Mouse (Mus musculus): Measurements from ENCODE around the gene Nat8l. TPM values are rescaled to one million over a fixed set of nuclear protein-coding genes. Genes with fewer than 3 reads are reported as not detected.

Nat8l gene
- polyA plus RNA-seq, 1 experiment from 2014 or later = 0.17 TPM

DNA sequence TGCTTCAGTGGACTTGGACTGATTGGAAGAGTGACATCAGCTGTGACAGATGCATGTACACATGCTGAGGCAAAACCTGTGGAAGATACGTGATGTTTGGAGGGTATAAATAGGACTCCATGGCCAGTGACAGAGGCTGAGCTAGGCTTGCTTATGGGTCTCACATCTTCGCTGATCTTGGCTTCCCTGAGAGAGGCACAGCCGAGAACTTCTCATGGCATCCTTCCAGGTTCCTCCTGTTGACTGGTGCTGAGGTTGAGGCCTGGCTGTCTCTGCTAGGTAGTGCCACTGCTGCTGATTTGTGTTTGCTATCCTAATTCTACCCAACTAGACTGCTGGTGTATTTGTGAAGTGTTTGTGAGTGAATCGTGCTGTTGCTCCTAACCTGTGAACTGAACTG lies 23.2 kb downstream of the Nat8l start:
- H3K9ac ChIP-seq (ENCODE audit: low read depth, low read length) = no peak overlapping the region
- 73% methylated on average over 4 of the region's 4 CpGs for WGBS (ENCODE audit: insufficient replicate concordance)
- H3K4me2 ChIP-seq = no peak overlapping the region
- H3K27me3 ChIP-seq (ENCODE audit: control insufficient read depth, insufficient read depth, low read length) = no peaks in the 10 kb centered on the region
- H3K9me3 ChIP-seq (replicated peaks; ENCODE audit: control insufficient read depth, low read length) = no peaks in the 10 kb centered on the region
- H3K36me3 ChIP-seq (ENCODE audit: control insufficient read depth, insufficient read depth, low read length) = no peaks in the 10 kb centered on the region
- no peak for ATAC-seq (replicated peaks; ENCODE audit: insufficient number of reproducible peaks, low FRiP score, low TSS enrichment)
- no peak overlapping the region for H3K27ac ChIP-seq (ENCODE audit: low read depth, low read length)
- H3K4me1 ChIP-seq (ENCODE audit: control insufficient read depth, insufficient read depth, low read length) = no peaks in the 10 kb centered on the region
- no peak overlapping the region for H3K4me3 ChIP-seq (ENCODE audit: low read depth, low read length)

DNA sequence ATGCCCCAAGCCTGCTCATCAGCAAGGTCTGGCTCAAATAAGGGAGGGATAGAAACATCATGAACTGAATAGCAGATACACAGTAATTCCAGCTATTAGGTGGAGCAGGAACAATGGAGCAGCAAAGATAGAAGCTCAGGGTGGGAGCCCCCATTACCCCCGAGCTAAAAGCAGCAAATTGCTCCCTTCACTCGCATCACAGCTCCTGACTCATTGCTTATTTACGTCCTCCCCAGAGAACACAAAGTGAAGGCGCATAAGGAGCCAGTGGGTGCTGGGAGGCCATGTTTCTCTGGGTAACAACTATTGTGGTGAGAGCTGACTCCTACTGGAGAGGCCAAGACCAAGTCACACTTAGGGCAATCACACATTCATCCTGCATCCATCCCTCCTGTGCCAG lies 34.3 kb downstream of the Nat8l start:
- no peaks in the 10 kb centered on the region for H3K9me3 ChIP-seq (replicated peaks; ENCODE audit: control insufficient read depth, low read length)
- no peak overlapping the region for H3K4me2 ChIP-seq
- no peak overlapping the region for H3K9ac ChIP-seq (ENCODE audit: low read depth, low read length)
- no peak overlapping the region for H3K4me3 ChIP-seq (ENCODE audit: low read depth, low read length)
- no peaks in the 10 kb centered on the region for H3K4me1 ChIP-seq (ENCODE audit: control insufficient read depth, insufficient read depth, low read length)
- no peaks in the 10 kb centered on the region for H3K27me3 ChIP-seq (ENCODE audit: control insufficient read depth, insufficient read depth, low read length)
- H3K36me3 ChIP-seq (ENCODE audit: control insufficient read depth, insufficient read depth, low read length) = no peaks in the 10 kb centered on the region
- H3K27ac ChIP-seq (ENCODE audit: low read depth, low read length) = no peak overlapping the region
- ATAC-seq (replicated peaks; ENCODE audit: insufficient number of reproducible peaks, low FRiP score, low TSS enrichment) = no peak
- WGBS (ENCODE audit: insufficient replicate concordance) = 64% methylated on average over 4 of the region's 4 CpGs

DNA sequence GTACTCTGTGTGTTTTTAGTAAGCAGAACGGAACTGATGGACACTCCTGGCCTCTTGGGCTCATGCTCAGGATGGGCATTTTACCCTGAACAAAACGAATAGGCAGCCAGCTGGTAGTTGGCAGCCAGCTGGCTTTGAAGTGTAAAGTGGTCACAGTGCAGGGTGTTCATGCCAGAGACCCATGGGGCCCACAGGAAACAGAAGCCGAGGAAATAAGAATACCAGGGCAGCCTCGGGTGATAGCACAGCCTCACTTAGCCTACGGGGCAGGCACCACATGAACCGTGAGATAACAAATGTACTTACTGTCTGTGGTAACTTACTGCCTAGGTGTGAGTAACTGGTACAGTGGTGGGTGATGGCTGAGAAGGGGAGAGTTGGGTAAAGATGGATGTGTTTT lies 35.2 kb downstream of the Nat8l start:
- no peak for ATAC-seq (replicated peaks; ENCODE audit: insufficient number of reproducible peaks, low FRiP score, low TSS enrichment)
- H3K27ac ChIP-seq (ENCODE audit: low read depth, low read length) = no peak overlapping the region
- H3K36me3 ChIP-seq (ENCODE audit: control insufficient read depth, insufficient read depth, low read length) = no peaks in the 10 kb centered on the region
- no peaks in the 10 kb centered on the region for H3K9me3 ChIP-seq (replicated peaks; ENCODE audit: control insufficient read depth, low read length)
- 58% methylated on average over 6 of the region's 6 CpGs for WGBS (ENCODE audit: insufficient replicate concordance)
- H3K4me1 ChIP-seq (ENCODE audit: control insufficient read depth, insufficient read depth, low read length) = no peaks in the 10 kb centered on the region
- no peaks in the 10 kb centered on the region for H3K27me3 ChIP-seq (ENCODE audit: control insufficient read depth, insufficient read depth, low read length)
- no peak overlapping the region for H3K4me3 ChIP-seq (ENCODE audit: low read depth, low read length)
- no peak overlapping the region for H3K4me2 ChIP-seq
- H3K9ac ChIP-seq (ENCODE audit: low read depth, low read length) = no peak overlapping the region

DNA sequence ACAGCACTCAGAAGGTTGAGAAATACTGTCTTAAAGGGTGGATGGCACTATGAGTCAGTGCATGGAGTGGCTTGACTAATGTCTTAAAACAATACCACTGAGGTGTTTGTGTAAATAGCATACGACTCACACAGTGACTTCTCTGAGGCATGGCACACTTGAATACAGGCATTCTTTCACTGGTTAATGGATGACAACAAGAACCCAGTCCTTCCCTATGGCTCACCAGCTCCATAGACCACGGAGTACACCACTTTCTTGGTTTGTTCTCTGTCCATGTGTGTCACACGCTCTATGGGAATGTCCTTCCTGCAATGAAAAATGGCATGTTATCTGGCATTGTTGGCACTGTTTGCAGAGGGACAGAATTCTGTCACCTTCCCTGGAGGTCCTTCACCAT lies 36.7 kb downstream of the Nat8l start:
- no peak overlapping the region for H3K9ac ChIP-seq (ENCODE audit: low read depth, low read length)
- no peaks in the 10 kb centered on the region for H3K4me1 ChIP-seq (ENCODE audit: control insufficient read depth, insufficient read depth, low read length)
- WGBS (ENCODE audit: insufficient replicate concordance) = 62% methylated on average over 3 of the region's 3 CpGs
- H3K27me3 ChIP-seq (ENCODE audit: control insufficient read depth, insufficient read depth, low read length) = no peaks in the 10 kb centered on the region
- no peaks in the 10 kb centered on the region for H3K36me3 ChIP-seq (ENCODE audit: control insufficient read depth, insufficient read depth, low read length)
- no peak overlapping the region for H3K27ac ChIP-seq (ENCODE audit: low read depth, low read length)
- H3K9me3 ChIP-seq (replicated peaks; ENCODE audit: control insufficient read depth, low read length) = no peaks in the 10 kb centered on the region
- H3K4me3 ChIP-seq (ENCODE audit: low read depth, low read length) = no peak overlapping the region
- ATAC-seq (replicated peaks; ENCODE audit: insufficient number of reproducible peaks, low FRiP score, low TSS enrichment) = no peak
- H3K4me2 ChIP-seq = no peak overlapping the region

Other genes starting within 250 kb of the Nat8l start
- 40.3 and 44.5 TPM in 2 replicates for gene Letm1, start 213.2 kb upstream of the Nat8l start, polyA plus RNA-seq (2014; fragmentation: Nextera tagmentation; extraction: Ambion mirVana)
- 46.8 and 48.7 TPM in 2 replicates for gene Nsd2, start 175.3 kb upstream of the Nat8l start, polyA plus RNA-seq (2014; fragmentation: Nextera tagmentation; extraction: Ambion mirVana)
- 33.9 and 36.0 TPM in 2 replicates for gene Nelfa, start 59.6 kb upstream of the Nat8l start, polyA plus RNA-seq (2014; fragmentation: Nextera tagmentation; extraction: Ambion mirVana)
- gene Gm1673, start 12.6 kb upstream of the Nat8l start, polyA plus RNA-seq (2014; fragmentation: Nextera tagmentation; extraction: Ambion mirVana) = 67.7 and 87.1 TPM in 2 replicates
- gene Poln, start 173.5 kb downstream of the Nat8l start, polyA plus RNA-seq (2014; fragmentation: Nextera tagmentation; extraction: Ambion mirVana) = 0.38 and 0.52 TPM in 2 replicates
- gene Haus3, start 173.5 kb downstream of the Nat8l start, polyA plus RNA-seq (2014; fragmentation: Nextera tagmentation; extraction: Ambion mirVana) = 28.8 and 31.2 TPM in 2 replicates
- gene Mxd4, start 191.7 kb downstream of the Nat8l start, polyA plus RNA-seq (2014; fragmentation: Nextera tagmentation; extraction: Ambion mirVana) = 23.3 and 26.7 TPM in 2 replicates